Mouse (Mus musculus) MEL (cell line): Measurements from ENCODE around the gene Rexo5. TPM values are rescaled to one million over a fixed set of nuclear protein-coding genes. Genes with fewer than 3 reads are reported as not detected.

Experiments
- DNase-seq: peaks from one replicate; pipeline ENCODE4 v3.0.0; 2011; ENCODE audit warnings: low read depth, low spot score
- H3K27ac ChIP-seq: 2 replicates; pipeline ENCODE4 v1.5.1; 2012; ENCODE audit warnings: low read depth, mild to moderate bottlenecking, control low read depth, low read length, moderate library complexity; ENCODE audit not compliant: control insufficient read depth
- H3K27me3 ChIP-seq, 2 experiments: fragments of 150-350 bp in 1 of 2; sonication (generic) in 1 of 2; 2 replicates each; pipeline ENCODE4 v1.6.1; 2012; ENCODE audit warnings: low read length in 2 of 2, mild to moderate bottlenecking in 2 of 2, improper control_type of control experiment in 1 of 2, moderate library complexity in 1 of 2; ENCODE audit not compliant: insufficient read depth in 2 of 2, control insufficient read depth in 1 of 2
- H3K36me3 ChIP-seq, 2 experiments: 2 replicates each; pipeline ENCODE4 v1.6.1; 2012 to 2014; ENCODE audit warnings: low read length in 2 of 2, improper control_type of control experiment in 1 of 2, inconsistent platforms in 1 of 2, mild to moderate bottlenecking in 1 of 2; ENCODE audit not compliant: insufficient read depth in 2 of 2, control insufficient read depth in 1 of 2
- H3K4me1 ChIP-seq, 2 experiments: fragments of 150-350 bp in 1 of 2; sonication (generic) in 1 of 2; 2 replicates each; pipeline ENCODE4 v1.6.1; 2012; ENCODE audit warnings: low read length in 2 of 2, improper control_type of control experiment in 1 of 2, mild to moderate bottlenecking in 1 of 2; ENCODE audit not compliant: insufficient read depth in 2 of 2, control insufficient read depth in 1 of 2
- H3K4me3 ChIP-seq, 2 experiments: fragments of 150-350 bp in 1 of 2; sonication (generic) in 1 of 2; 2 replicates each; pipeline ENCODE4 v1.5.1; 2012; ENCODE audit warnings: low read depth in 2 of 2, low read length in 2 of 2, mild to moderate bottlenecking in 2 of 2, moderate library complexity in 2 of 2, control low read depth in 1 of 2, improper control_type of control experiment in 1 of 2; ENCODE audit not compliant: control insufficient read depth in 1 of 2, insufficient read depth in 1 of 2
- H3K79me2 ChIP-seq: 2 replicates; pipeline ENCODE4 v1.6.1; 2012; ENCODE audit warnings: mild to moderate bottlenecking, low read length, moderate library complexity; ENCODE audit not compliant: control insufficient read depth, poor library complexity, insufficient read depth
- H3K9ac ChIP-seq: 2 replicates; pipeline ENCODE4 v1.6.1; 2012; ENCODE audit warnings: low read depth, mild to moderate bottlenecking, control low read depth, low read length, moderate library complexity; ENCODE audit not compliant: control insufficient read depth, poor library complexity, severe bottlenecking
- H3K9me3 ChIP-seq: fragments of 150-350 bp; sonication (generic); replicated peaks from 2 replicates; pipeline ENCODE4 v1.6.1; 2012; ENCODE audit warnings: mild to moderate bottlenecking, low read length, improper control_type of control experiment, moderate library complexity; ENCODE audit not compliant: insufficient read depth
- BHLHE40 ChIP-seq: IDR thresholded peaks from 2 replicates; pipeline ENCODE4 v1.6.1; 2012; ENCODE audit warnings: low read depth, mild to moderate bottlenecking, inconsistent platforms, low read length, improper control_type of control experiment, borderline replicate concordance
- CHD1 ChIP-seq: IDR thresholded peaks from 2 replicates; pipeline ENCODE4 v1.6.1; 2012; ENCODE audit warnings: low read depth, mild to moderate bottlenecking, inconsistent platforms, low read length, improper control_type of control experiment
- CTCF ChIP-seq, 3 experiments: IDR thresholded peaks in 2 of 3; conservative IDR thresholded peaks in 1 of 3; 2 replicates each; pipeline ENCODE4 v1.5.1; 2011 to 2012; ENCODE audit warnings: low read length in 3 of 3, low read depth in 2 of 3, mild to moderate bottlenecking in 2 of 3, improper control_type of control experiment in 1 of 3, inconsistent platforms in 1 of 3, mixed read lengths in 1 of 3, moderate library complexity in 1 of 3; ENCODE audit not compliant: control insufficient read depth in 1 of 3, insufficient read depth in 1 of 3, poor library complexity in 1 of 3, severe bottlenecking in 1 of 3
- EP300 ChIP-seq, 2 experiments: IDR thresholded peaks; 2 replicates each; pipeline ENCODE4 v1.6.1; 2011; ENCODE audit warnings: improper control_type of control experiment in 2 of 2, low read length in 2 of 2, low read depth in 1 of 2, mild to moderate bottlenecking in 1 of 2
- GABPA ChIP-seq: IDR thresholded peaks from 2 replicates; pipeline ENCODE4 v1.6.1; 2012; ENCODE audit warnings: low read depth, mild to moderate bottlenecking, inconsistent platforms, low read length, improper control_type of control experiment, moderate library complexity
- GATA1 ChIP-seq: IDR thresholded peaks from 2 replicates; pipeline ENCODE4 v1.6.1; 2011; ENCODE audit warnings: low read depth, low read length, improper control_type of control experiment
- KAT2A ChIP-seq: conservative IDR thresholded peaks from 2 replicates; pipeline ENCODE4 v1.6.1; 2012; ENCODE audit warnings: low read depth, low read length, improper control_type of control experiment, inconsistent platforms
- MAFK ChIP-seq: IDR thresholded peaks from 2 replicates; pipeline ENCODE4 v1.6.1; 2011; ENCODE audit warnings: low read depth, mild to moderate bottlenecking, low read length, improper control_type of control experiment, borderline replicate concordance
- MAX ChIP-seq: IDR thresholded peaks from 2 replicates; pipeline ENCODE4 v1.6.1; 2011; ENCODE audit warnings: low read length, improper control_type of control experiment
- MXI1 ChIP-seq: IDR thresholded peaks from 2 replicates; pipeline ENCODE4 v1.6.1; 2011; ENCODE audit warnings: mild to moderate bottlenecking, low read depth, low read length, improper control_type of control experiment
- MYB ChIP-seq: IDR thresholded peaks from 2 replicates; pipeline ENCODE4 v1.6.1; 2011; ENCODE audit warnings: mild to moderate bottlenecking, low read depth, low read length, improper control_type of control experiment
- MYC ChIP-seq: IDR thresholded peaks from 2 replicates; pipeline ENCODE4 v1.6.1; 2011; ENCODE audit warnings: low read depth, mild to moderate bottlenecking, low read length, improper control_type of control experiment, moderate library complexity
- NRF1 ChIP-seq: IDR thresholded peaks from 2 replicates; pipeline ENCODE4 v1.6.1; 2014; ENCODE audit warnings: low read depth, mild to moderate bottlenecking, inconsistent platforms, low read length, improper control_type of control experiment, moderate library complexity; ENCODE audit not compliant: poor library complexity, insufficient read depth, severe bottlenecking
- POLR2A ChIP-seq, 2 experiments: IDR thresholded peaks; 2 replicates each; pipeline ENCODE4 v1.6.1; 2011 to 2012; ENCODE audit warnings: low read length in 2 of 2, mild to moderate bottlenecking in 2 of 2, control low read depth in 1 of 2, improper control_type of control experiment in 1 of 2, low read depth in 1 of 2, moderate library complexity in 1 of 2; ENCODE audit not compliant: control insufficient read depth in 1 of 2, insufficient read depth in 1 of 2, poor library complexity in 1 of 2
- RCOR1 ChIP-seq: IDR thresholded peaks from 2 replicates; pipeline ENCODE4 v1.6.1; 2012; ENCODE audit warnings: low read depth, mild to moderate bottlenecking, inconsistent platforms, low read length, improper control_type of control experiment
- SIN3A ChIP-seq: IDR thresholded peaks from 2 replicates; pipeline ENCODE4 v1.6.1; 2012; ENCODE audit warnings: low read length, improper control_type of control experiment, inconsistent platforms
- SMC3 ChIP-seq: IDR thresholded peaks from 2 replicates; pipeline ENCODE4 v1.6.1; 2011; ENCODE audit warnings: low read depth, low read length, improper control_type of control experiment
- TAL1 ChIP-seq: IDR thresholded peaks from 2 replicates; pipeline ENCODE4 v1.6.1; 2012; ENCODE audit warnings: mild to moderate bottlenecking, inconsistent platforms, low read length, moderate library complexity, mixed read lengths
- TBP ChIP-seq: IDR thresholded peaks from 2 replicates; pipeline ENCODE4 v1.8.0; 2011; ENCODE audit warnings: low read depth, low read length, improper control_type of control experiment
- TCF12 ChIP-seq: IDR thresholded peaks from 2 replicates; pipeline ENCODE4 v1.6.1; 2014; ENCODE audit warnings: low read depth, mild to moderate bottlenecking, inconsistent platforms, low read length, improper control_type of control experiment, moderate library complexity
- USF1 ChIP-seq: IDR thresholded peaks from 2 replicates; pipeline ENCODE4 v1.6.1; 2014; ENCODE audit warnings: low read depth, mild to moderate bottlenecking, inconsistent platforms, low read length, improper control_type of control experiment, moderate library complexity
- ZKSCAN1 ChIP-seq: IDR thresholded peaks from 2 replicates; pipeline ENCODE4 v1.6.1; 2012; ENCODE audit warnings: low read depth, mild to moderate bottlenecking, inconsistent platforms, low read length, improper control_type of control experiment, moderate library complexity
- ZMIZ1 ChIP-seq: IDR thresholded peaks from 2 replicates; pipeline ENCODE4 v1.6.1; 2012; ENCODE audit warnings: low read depth, mild to moderate bottlenecking, inconsistent platforms, low read length, improper control_type of control experiment, moderate library complexity
- ZNF384 ChIP-seq: IDR thresholded peaks from 2 replicates; pipeline ENCODE4 v1.6.1; 2012; ENCODE audit warnings: low read depth, mild to moderate bottlenecking, inconsistent platforms, low read length, improper control_type of control experiment
- polyA plus RNA-seq, 2 experiments: library from polyadenylated mRNA; stranded (reverse) in 1 of 2; unstranded in 1 of 2; fragments of >175 nt in 1 of 2; fragments of >200 nt in 1 of 2; gene quantifications; 2 replicates each; pipeline versions ENCODE4 v1.2.1 to v1.2.4; 2012; ENCODE audit warnings: low replicate concordance in 2 of 2, low read depth in 1 of 2; ENCODE audit not compliant: insufficient read length in 2 of 2, insufficient read depth in 1 of 2, missing spikeins in 1 of 2
- total RNA-seq: library from RNA; depleted of rRNA; stranded (reverse); fragments of 300-350 nt; gene quantifications from 2 replicates; pipeline ENCODE4 v1.2.3, GENCODE M21; 2012

The Rexo5 gene
- total and polyA plus RNA-seq, 3 experiments: 11.7 to 18.3 TPM; not detected in 1

- TF ChIP-seq NRF1: no peak
- TF ChIP-seq SMC3: no peak
- TF ChIP-seq ZMIZ1: no peak
- no peak for TF ChIP-seq CTCF (IDR thresholded peaks at IDR 0.05 in 2 of 3, conservative IDR thresholded peaks at IDR 0.05 in 1 of 3; ENCODE audit: control insufficient read depth in 1 of 3, insufficient read depth in 1 of 3, low read depth in 2 of 3, low read length in 3 of 3, poor library complexity in 1 of 3, severe bottlenecking in 1 of 3)
- TF ChIP-seq, all 39 proteins: peak for 12
Observed at GRCm38 (mm10) chr7:119895639-119896512, 102.1 kb downstream of the Rexo5 start, which contains the start of the genes Lyrm1 and Dcun1d3 (continued).

DNA sequence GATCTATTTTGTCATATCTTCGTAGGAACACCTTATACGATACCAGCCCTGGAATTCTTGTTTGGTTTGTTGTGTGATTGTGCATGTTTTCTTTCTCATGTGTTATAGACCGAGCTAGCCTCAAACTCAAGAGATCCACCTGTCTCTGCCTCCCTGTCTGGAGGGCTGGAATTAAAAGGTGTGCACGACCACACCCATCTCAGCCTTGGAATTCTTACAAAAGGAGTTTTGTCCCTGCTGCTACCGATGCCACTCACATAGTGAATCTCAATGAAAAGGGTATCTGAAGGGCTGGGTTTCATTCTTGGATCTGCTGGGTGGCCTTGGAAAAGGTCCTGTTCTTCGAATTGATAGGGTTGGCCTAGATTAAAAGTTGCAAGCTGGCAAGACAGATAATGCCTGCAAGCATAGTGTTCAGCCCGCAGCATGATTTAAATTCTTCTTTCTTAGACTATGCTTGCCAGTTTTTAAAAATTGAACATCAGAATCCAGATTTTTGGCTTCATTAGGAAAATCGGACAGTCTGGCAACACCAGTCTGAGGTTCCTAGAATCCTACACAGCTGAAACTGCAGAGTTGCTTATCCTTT is 103.8 kb downstream of the Rexo5 start:
- no peaks in the 10 kb centered on the region for H3K27me3 ChIP-seq
- no peaks in the 10 kb centered on the region for H3K9me3 ChIP-seq
- no peaks in the 10 kb centered on the region for H3K79me2 ChIP-seq
- no peak overlapping the region for H3K9ac ChIP-seq
- peak; percentile 21 for DNase-seq
- H3K4me3 ChIP-seq: no peak overlapping the region
- peaks cover 0 to 32% of the 10 kb centered on the region in 2 experiments; a peak in 2 of 4 replicates for H3K36me3 ChIP-seq
- no peak overlapping the region for H3K27ac ChIP-seq
- peaks cover 10 to 17% of the 10 kb centered on the region in 2 experiments for H3K4me1 ChIP-seq
- TF ChIP-seq CHD1: no peak
- TF ChIP-seq TAL1: peak; percentile 13; the same call in 1 of the 2 replicates
- TF ChIP-seq SMC3: no peak
- TF ChIP-seq POLR2A (IDR thresholded peaks at IDR 0.05; ENCODE audit: control insufficient read depth in 1 of 2, insufficient read depth in 1 of 2, low read depth in 1 of 2, low read length in 2 of 2, poor library complexity in 1 of 2): no peak
- no peak for TF ChIP-seq MXI1
- TF ChIP-seq ZKSCAN1: no peak
- TF ChIP-seq RCOR1: peak; percentile 65; the same call in 1 of the 2 replicates
- no peak for TF ChIP-seq MYC
- no peak for TF ChIP-seq TBP
- TF ChIP-seq SIN3A: no peak
- TF ChIP-seq ZNF384: no peak
- no peak for TF ChIP-seq MYB
- no peak for TF ChIP-seq GABPA
- no peak for TF ChIP-seq KAT2A
- TF ChIP-seq TCF12: peak; percentile 68; the same call in 1 of the 2 replicates
- TF ChIP-seq BHLHE40: no peak
- no peak for TF ChIP-seq USF1
- TF ChIP-seq EP300 (IDR thresholded peaks at IDR 0.05; ENCODE audit: low read depth in 1 of 2, low read length in 2 of 2): peak; percentile 51 to 57; a peak in 2 of 4 replicates
- TF ChIP-seq MAX: no peak
- TF ChIP-seq GATA1: peak; percentile 59; the same call in 1 of the 2 replicates
- no peak for TF ChIP-seq MAFK
